Mouse (Mus musculus): Measurements from ENCODE around the gene Olfr1286. TPM values are rescaled to one million over a fixed set of nuclear protein-coding genes. Genes with fewer than 3 reads are reported as not detected.

The Olfr1286 gene
- total RNA-seq (2014; rRNA removed) (not detected in 2 replicates), polyA plus RNA-seq (2012; rRNA removed) (not detected in 2 replicates)

DNA sequence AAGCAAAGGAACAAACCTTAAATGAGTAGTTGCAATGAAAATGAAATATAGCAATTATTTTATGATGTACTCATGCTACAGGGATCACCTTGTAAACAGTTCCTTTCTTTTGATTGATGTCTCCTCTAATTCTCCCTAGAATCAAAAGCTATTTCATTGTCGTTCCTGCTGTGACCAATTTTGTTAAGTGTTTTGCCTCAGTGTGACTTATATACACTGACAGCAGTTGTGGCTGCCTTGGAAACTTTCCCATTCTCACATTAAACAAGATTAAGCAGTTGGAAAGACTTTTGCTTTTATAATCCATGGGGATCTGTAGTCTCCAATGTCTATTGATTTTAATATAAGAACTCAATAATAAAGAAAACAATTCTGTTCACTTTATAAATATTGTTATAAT lies at the start of gene Olfr1286:
TSS of gene Olfr1286 (minus strand) at position 185 of the 400 bp plus-strand sequence.
- no peaks in the 10 kb centered on the region for H3K36me3 ChIP-seq (ENCODE audit: control insufficient read depth, insufficient read depth, low read length)
- no peak for DNase-seq (ENCODE audit: extremely low read depth, low read depth, low spot score)
- H3K4me3 ChIP-seq (ENCODE audit: insufficient read depth, low read depth, low read length), result no peak within 1 kb of the TSS
- H3K27ac ChIP-seq (replicated peaks; ENCODE audit: insufficient read depth, low read depth, low read length), result no peak within 1 kb of the TSS
- H3K9ac ChIP-seq (ENCODE audit: low read depth, low read length), result no peak within 1 kb of the TSS
- no peak for TF ChIP-seq POLR2A (IDR thresholded peaks at IDR 0.05; ENCODE audit: extremely low read depth, insufficient read depth, low read length)
- TF ChIP-seq CTCF (IDR thresholded peaks at IDR 0.05; ENCODE audit: low read depth, low read length), result no peak
- H3K79me2 ChIP-seq (ENCODE audit: control insufficient read depth, insufficient read depth, low read length), result no peaks in the 10 kb centered on the region
- WGBS, result 72% methylated on average over 1 of the region's 1 CpGs
- no peaks in the 10 kb centered on the region for H3K27me3 ChIP-seq (ENCODE audit: control insufficient read depth, insufficient read depth, low read length)
- no peaks in the 10 kb centered on the region for H3K4me1 ChIP-seq (ENCODE audit: control insufficient read depth, insufficient read depth, low read length)

DNA sequence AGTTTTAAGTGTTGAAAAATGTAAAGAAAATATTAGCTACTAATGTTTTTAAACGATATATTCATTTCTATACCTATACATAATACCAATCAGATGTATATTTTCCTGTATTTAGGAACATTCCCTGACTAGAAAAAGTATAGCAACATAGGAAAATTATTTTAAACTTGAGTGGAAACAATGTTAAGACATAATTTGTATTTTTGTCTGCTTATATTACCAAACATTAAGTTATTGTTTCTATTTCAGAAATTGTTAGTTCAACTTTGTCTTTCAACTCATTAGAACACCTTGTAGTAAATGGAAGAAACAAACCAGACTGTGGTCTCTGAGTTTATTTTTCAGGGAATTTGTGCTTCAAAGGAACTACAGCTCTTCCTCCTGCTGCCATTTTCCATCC lies 25.9 kb upstream of the Olfr1286 start, which contains the start of gene Olfr1287:
TSS of gene Olfr1287 (plus strand) at position 301 of the 400 bp plus-strand sequence.
- TF ChIP-seq POLR2A (IDR thresholded peaks at IDR 0.05; ENCODE audit: extremely low read depth, insufficient read depth, low read length) (no peak), CTCF (IDR thresholded peaks at IDR 0.05; ENCODE audit: low read depth, low read length) (no peak)
- Histone ChIP-seq H3K9ac (ENCODE audit: low read depth, low read length) (no peak within 1 kb of the TSS), H3K27ac (replicated peaks; ENCODE audit: insufficient read depth, low read depth, low read length) (no peak within 1 kb of the TSS), H3K27me3 (ENCODE audit: control insufficient read depth, insufficient read depth, low read length) (no peaks in the 10 kb centered on the region), H3K4me3 (ENCODE audit: insufficient read depth, low read depth, low read length) (no peak within 1 kb of the TSS), H3K79me2 (ENCODE audit: control insufficient read depth, insufficient read depth, low read length) (no peaks in the 10 kb centered on the region), H3K4me1 (ENCODE audit: control insufficient read depth, insufficient read depth, low read length) (no peaks in the 10 kb centered on the region), H3K36me3 (ENCODE audit: control insufficient read depth, insufficient read depth, low read length) (no peaks in the 10 kb centered on the region)
- 56% methylated on average over 1 of the region's 1 CpGs for WGBS
- DNase-seq (ENCODE audit: extremely low read depth, low read depth, low spot score), result no peak

DNA sequence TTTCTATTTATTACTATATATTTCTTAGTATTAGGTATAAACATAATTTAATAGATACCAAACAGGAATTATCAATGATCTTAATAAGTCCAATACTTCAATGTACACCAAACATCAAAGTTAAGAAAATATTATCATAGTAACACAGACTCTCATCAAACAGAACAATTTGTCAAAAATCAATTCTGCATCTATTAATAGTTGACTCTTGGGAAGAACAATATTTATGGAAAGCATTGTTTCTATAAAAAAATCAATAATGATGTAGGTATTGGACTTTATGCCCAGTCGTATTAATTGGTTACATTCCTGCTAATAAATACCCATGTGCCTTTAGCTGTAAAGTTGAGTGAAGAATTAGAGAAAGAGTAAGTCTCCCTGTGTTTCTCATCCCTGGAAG lies 47.7 kb downstream of the Olfr1286 start, which contains the start of gene Olfr1284:
TSS of gene Olfr1284 (plus strand) at position 301 of the 400 bp plus-strand sequence.
- Histone ChIP-seq H3K36me3 (ENCODE audit: control insufficient read depth, insufficient read depth, low read length) (no peaks in the 10 kb centered on the region), H3K9ac (ENCODE audit: low read depth, low read length) (no peak within 1 kb of the TSS), H3K4me1 (ENCODE audit: control insufficient read depth, insufficient read depth, low read length) (no peaks in the 10 kb centered on the region), H3K27me3 (ENCODE audit: control insufficient read depth, insufficient read depth, low read length) (no peaks in the 10 kb centered on the region), H3K27ac (replicated peaks; ENCODE audit: insufficient read depth, low read depth, low read length) (no peak within 1 kb of the TSS), H3K4me3 (ENCODE audit: insufficient read depth, low read depth, low read length) (no peak within 1 kb of the TSS), H3K79me2 (ENCODE audit: control insufficient read depth, insufficient read depth, low read length) (no peaks in the 10 kb centered on the region)
- WGBS, result 81% methylated on average over 1 of the region's 1 CpGs
- TF ChIP-seq CTCF (IDR thresholded peaks at IDR 0.05; ENCODE audit: low read depth, low read length), result no peak
- TF ChIP-seq POLR2A (IDR thresholded peaks at IDR 0.05; ENCODE audit: extremely low read depth, insufficient read depth, low read length), result no peak
- no peak for DNase-seq (ENCODE audit: extremely low read depth, low read depth, low spot score)

Other genes starting within 250 kb of the Olfr1286 start
- not detected in 2 replicates for gene 4930430A15Rik, start 193.5 kb downstream of the Olfr1286 start, total RNA-seq (2014; rRNA removed)
- not detected in 2 replicates for gene 4930430A15Rik, start 193.5 kb downstream of the Olfr1286 start, polyA plus RNA-seq (2012; rRNA removed)
- not detected in 2 replicates for gene Olfr1275, start 187.8 kb downstream of the Olfr1286 start, total RNA-seq (2014; rRNA removed)
- gene Olfr1275, start 187.8 kb downstream of the Olfr1286 start, polyA plus RNA-seq (2012; rRNA removed), result not detected in 2 replicates
- gene Olfr1276, start 168.6 kb downstream of the Olfr1286 start, total RNA-seq (2014; rRNA removed), result not detected in 2 replicates
- not detected in 2 replicates for gene Olfr1276, start 168.6 kb downstream of the Olfr1286 start, polyA plus RNA-seq (2012; rRNA removed)
- not detected in 2 replicates for gene Olfr1277, start 149.0 kb downstream of the Olfr1286 start, total RNA-seq (2014; rRNA removed)
- not detected in 2 replicates for gene Olfr1277, start 149.0 kb downstream of the Olfr1286 start, polyA plus RNA-seq (2012; rRNA removed)
- not detected in 2 replicates for gene Olfr1278, start 133.0 kb downstream of the Olfr1286 start, total RNA-seq (2014; rRNA removed)
- gene Olfr1278, start 133.0 kb downstream of the Olfr1286 start, polyA plus RNA-seq (2012; rRNA removed), result not detected in 2 replicates
- not detected in 2 replicates for gene Olfr1279, start 122.5 kb downstream of the Olfr1286 start, total RNA-seq (2014; rRNA removed)
- gene Olfr1279, start 122.5 kb downstream of the Olfr1286 start, polyA plus RNA-seq (2012; rRNA removed), result not detected in 2 replicates
- not detected in 2 replicates for gene Olfr1280, start 109.1 kb downstream of the Olfr1286 start, total RNA-seq (2014; rRNA removed)
- gene Olfr1280, start 109.1 kb downstream of the Olfr1286 start, polyA plus RNA-seq (2012; rRNA removed), result not detected in 2 replicates
- gene Olfr1281, start 96.6 kb downstream of the Olfr1286 start, total RNA-seq (2014; rRNA removed), result not detected in 2 replicates
- gene Olfr1281, start 96.6 kb downstream of the Olfr1286 start, polyA plus RNA-seq (2012; rRNA removed), result not detected in 2 replicates
- gene Olfr1282, start 87.0 kb downstream of the Olfr1286 start, total RNA-seq (2014; rRNA removed), result not detected in 2 replicates
- gene Olfr1282, start 87.0 kb downstream of the Olfr1286 start, polyA plus RNA-seq (2012; rRNA removed), result not detected in 2 replicates
- gene Olfr1283, start 56.3 kb downstream of the Olfr1286 start, total RNA-seq (2014; rRNA removed), result not detected in 2 replicates
- gene Olfr1283, start 56.3 kb downstream of the Olfr1286 start, polyA plus RNA-seq (2012; rRNA removed), result not detected in 2 replicates
- not detected in 2 replicates for gene Olfr1284, start 47.6 kb downstream of the Olfr1286 start, total RNA-seq (2014; rRNA removed)
- gene Olfr1284, start 47.6 kb downstream of the Olfr1286 start, polyA plus RNA-seq (2012; rRNA removed), result not detected in 2 replicates
- gene Olfr1287, start 26.0 kb upstream of the Olfr1286 start, total RNA-seq (2014; rRNA removed), result not detected in 2 replicates
- gene Olfr1287, start 26.0 kb upstream of the Olfr1286 start, polyA plus RNA-seq (2012; rRNA removed), result not detected in 2 replicates
- gene Olfr1288, start 51.0 kb upstream of the Olfr1286 start, total RNA-seq (2014; rRNA removed), result not detected in 2 replicates
- gene Olfr1288, start 51.0 kb upstream of the Olfr1286 start, polyA plus RNA-seq (2012; rRNA removed), result not detected in 2 replicates
- gene Olfr1289, start 57.7 kb upstream of the Olfr1286 start, total RNA-seq (2014; rRNA removed), result not detected in 2 replicates
- not detected in 2 replicates for gene Olfr1289, start 57.7 kb upstream of the Olfr1286 start, polyA plus RNA-seq (2012; rRNA removed)
- not detected in 2 replicates for gene Olfr1290, start 70.7 kb upstream of the Olfr1286 start, total RNA-seq (2014; rRNA removed)
- gene Olfr1290, start 70.7 kb upstream of the Olfr1286 start, polyA plus RNA-seq (2012; rRNA removed), result not detected in 2 replicates
- not detected in 2 replicates for gene Olfr1291-ps1, start 74.1 kb upstream of the Olfr1286 start, total RNA-seq (2014; rRNA removed)
- not detected in 2 replicates for gene Olfr1291-ps1, start 74.1 kb upstream of the Olfr1286 start, polyA plus RNA-seq (2012; rRNA removed)
- not detected in 2 replicates for gene Olfr1293-ps, start 102.1 kb upstream of the Olfr1286 start, total RNA-seq (2014; rRNA removed)
- not detected in 2 replicates for gene Olfr1293-ps, start 102.1 kb upstream of the Olfr1286 start, polyA plus RNA-seq (2012; rRNA removed)
- gene Olfr1294, start 117.2 kb upstream of the Olfr1286 start, total RNA-seq (2014; rRNA removed), result not detected in 2 replicates
- not detected in 2 replicates for gene Olfr1294, start 117.2 kb upstream of the Olfr1286 start, polyA plus RNA-seq (2012; rRNA removed)
- gene Olfr1295, start 146.6 kb upstream of the Olfr1286 start, total RNA-seq (2014; rRNA removed), result not detected in 2 replicates
- gene Olfr1295, start 146.6 kb upstream of the Olfr1286 start, polyA plus RNA-seq (2012; rRNA removed), result not detected in 2 replicates
- not detected in 2 replicates for gene Olfr1297, start 203.4 kb upstream of the Olfr1286 start, total RNA-seq (2014; rRNA removed)
- gene Olfr1297, start 203.4 kb upstream of the Olfr1286 start, polyA plus RNA-seq (2012; rRNA removed), result not detected in 2 replicates
- gene Olfr1298, start 226.1 kb upstream of the Olfr1286 start, total RNA-seq (2014; rRNA removed), result not detected in 2 replicates
- not detected in 2 replicates for gene Olfr1298, start 226.1 kb upstream of the Olfr1286 start, polyA plus RNA-seq (2012; rRNA removed)
- not detected in 2 replicates for gene Olfr1299, start 238.3 kb upstream of the Olfr1286 start, total RNA-seq (2014; rRNA removed)
- gene Olfr1299, start 238.3 kb upstream of the Olfr1286 start, polyA plus RNA-seq (2012; rRNA removed), result not detected in 2 replicates

Measured in liver, adult 2 months (tissue).